Mouse (Mus musculus) urinary bladder, postnatal 36 days (tissue): ENCODE results near the gene Tmem211.

Experiments used
- DNase-seq, 2 experiments: peaks; one replicate each; pipeline ENCODE4 v3.0.0; 2022; ENCODE audit warnings: low spot score in 2 of 2, mixed read lengths in 1 of 2

The Tmem211 gene

GRCm38 (mm10) chr5:113271207-113271811, 44.6 kb downstream of the Tmem211 start:
- no peak for DNase-seq

- DNase-seq: no peak
These were observed 49.1 kb downstream of the Tmem211 start for GRCm38 (mm10) chr5:113275839-113276238.

- peak in 1 of 2 experiments; percentile 43 for DNase-seq
These were observed 53.6 kb downstream of the Tmem211 start for GRCm38 (mm10) chr5:113280138-113280856.

- DNase-seq: no peak
These were observed 54.8 kb downstream of the Tmem211 start for GRCm38 (mm10) chr5:113281557-113281956.

GRCm38 (mm10) chr5:113283726-113284125, 57.0 kb downstream of the Tmem211 start:
- no peak for DNase-seq

GRCm38 (mm10) chr5:113285541-113285940, 58.8 kb downstream of the Tmem211 start:
- DNase-seq: no peak

GRCm38 (mm10) chr5:113286048-113286447, 59.3 kb downstream of the Tmem211 start:
- DNase-seq: no peak

GRCm38 (mm10) chr5:113286591-113287520, 60.1 kb downstream of the Tmem211 start:
- peak in 1 of 2 experiments; percentile 60 for DNase-seq

GRCm38 (mm10) chr5:113287762-113288161, 61.1 kb downstream of the Tmem211 start:
- DNase-seq: no peak

GRCm38 (mm10) chr5:113288490-113288889, 61.8 kb downstream of the Tmem211 start:
- no peak for DNase-seq
